Mouse (Mus musculus) large intestine, adult 2 months (tissue): ENCODE results near the gene Plcb1. TPM values are rescaled to one million over a fixed set of nuclear protein-coding genes. Genes with fewer than 3 reads are reported as not detected.

Source experiments
- DNase-seq: peaks from one replicate; pipeline ENCODE4 v3.0.0-alpha.2; 2012; ENCODE audit warnings: low read depth, low spot score
- WGBS: fragments of 180-500 bp; shearing (Covaris S2); methylation state at CpG from one replicate; pipeline ENCODE4 v1.1.7; 2018; 5-methylcytosine and 5-hydroxymethylcytosine counted together
- polyA plus RNA-seq: library from polyadenylated mRNA; depleted of rRNA; stranded (reverse); fragments of >200 nt; gene quantifications from 2 replicates; pipeline ENCODE4 v1.2.3, GENCODE M21; 2012; rRNA removed

Plcb1 gene
- polyA plus RNA-seq = 0.68 and 1.1 TPM in 2 replicates

- peak; percentile 10 for DNase-seq
- under 1% methylated on average over 85 of the region's 88 CpGs for WGBS
These were observed at the start of gene Plcb1 for GRCm38 (mm10) chr2:134785970-134786855. TSS of gene Plcb1 (plus strand) at chr2:134786067.

DNA sequence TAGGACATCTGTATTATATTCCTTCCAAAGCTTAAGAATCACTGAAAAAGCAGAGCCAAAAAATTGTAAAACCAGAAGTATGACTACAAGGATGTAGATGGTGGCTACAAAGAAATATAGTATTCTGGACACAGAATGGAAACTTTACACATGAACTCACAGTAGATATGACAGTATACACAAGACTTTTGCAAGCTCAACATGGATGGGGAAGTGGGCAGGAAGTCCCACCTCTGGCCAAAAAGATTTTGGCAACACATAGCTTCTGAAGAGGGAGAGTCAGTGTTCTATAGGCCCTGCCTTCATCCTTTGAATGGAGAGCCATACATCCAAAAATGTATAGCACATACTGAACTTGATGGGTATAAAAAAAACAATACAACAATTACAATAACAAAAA lies 30.3 kb upstream of the Plcb1 start:
- no peak for DNase-seq

- WGBS = 40% methylated on average over 1 of the region's 1 CpGs
- no peak for DNase-seq
These were observed 29.8 kb upstream of the Plcb1 start for GRCm38 (mm10) chr2:134756086-134756485.

GRCm38 (mm10) chr2:134761029-134761428 lies 24.8 kb upstream of the Plcb1 start:
- DNase-seq = no peak
- 66% methylated on average over 1 of the region's 1 CpGs for WGBS

- 95% methylated on average over 8 of the region's 8 CpGs for WGBS
These were observed 22.4 kb upstream of the Plcb1 start for GRCm38 (mm10) chr2:134763406-134763990.

GRCm38 (mm10) chr2:134764506-134764905 lies 21.4 kb upstream of the Plcb1 start:
- no peak for DNase-seq
- 75% methylated on average over 2 of the region's 2 CpGs for WGBS

More at GRCm38 (mm10) chr2:134763406-134763990, 22.4 kb upstream of the Plcb1 start:
- no peak for DNase-seq

DNA sequence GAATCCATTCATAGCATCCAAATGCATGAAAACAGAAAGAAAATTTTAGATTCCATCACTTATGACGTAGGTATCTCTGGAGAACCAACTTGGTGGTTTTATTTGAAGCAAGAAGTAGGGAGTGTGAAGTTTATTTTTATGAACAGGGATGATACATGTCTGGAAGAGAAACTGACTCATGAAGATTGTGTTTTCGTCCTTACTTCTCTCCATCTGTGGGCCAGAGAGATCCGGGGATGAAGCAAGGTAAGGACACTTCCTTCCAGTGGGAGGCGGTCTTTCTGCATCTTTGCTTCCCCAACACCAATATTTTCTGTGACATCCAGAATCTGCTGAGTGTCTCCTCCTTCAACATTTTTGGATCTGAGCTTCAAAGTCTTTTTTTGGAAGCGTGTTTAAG lies 6.0 kb upstream of the Plcb1 start:
- 67% methylated on average over 5 of the region's 5 CpGs for WGBS
- DNase-seq = no peak

- no peak for DNase-seq
These were observed 5.6 kb upstream of the Plcb1 start for GRCm38 (mm10) chr2:134780316-134780715.

DNA sequence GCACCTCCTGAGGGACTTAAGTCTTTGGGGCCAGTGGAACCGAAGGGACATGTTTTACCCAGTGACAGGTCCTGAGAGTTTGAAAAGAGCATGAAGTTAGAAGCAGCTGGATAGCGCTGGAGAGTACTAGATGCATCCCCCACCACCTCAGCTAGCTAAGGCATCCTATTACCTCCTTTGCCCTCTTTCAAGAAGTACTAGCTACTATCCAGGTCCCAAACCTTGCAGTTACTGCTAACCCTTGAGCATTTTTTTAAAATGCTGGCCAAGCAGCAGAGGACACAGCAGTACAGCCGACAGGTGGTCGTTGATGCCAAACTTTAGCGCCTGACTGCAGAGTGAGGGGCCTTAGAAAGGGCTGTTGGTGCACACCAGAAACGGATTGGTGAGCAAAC lies 986 bp downstream of the Plcb1 start:
- DNase-seq = no peak
- WGBS = 15% methylated on average over 6 of the region's 6 CpGs

DNA sequence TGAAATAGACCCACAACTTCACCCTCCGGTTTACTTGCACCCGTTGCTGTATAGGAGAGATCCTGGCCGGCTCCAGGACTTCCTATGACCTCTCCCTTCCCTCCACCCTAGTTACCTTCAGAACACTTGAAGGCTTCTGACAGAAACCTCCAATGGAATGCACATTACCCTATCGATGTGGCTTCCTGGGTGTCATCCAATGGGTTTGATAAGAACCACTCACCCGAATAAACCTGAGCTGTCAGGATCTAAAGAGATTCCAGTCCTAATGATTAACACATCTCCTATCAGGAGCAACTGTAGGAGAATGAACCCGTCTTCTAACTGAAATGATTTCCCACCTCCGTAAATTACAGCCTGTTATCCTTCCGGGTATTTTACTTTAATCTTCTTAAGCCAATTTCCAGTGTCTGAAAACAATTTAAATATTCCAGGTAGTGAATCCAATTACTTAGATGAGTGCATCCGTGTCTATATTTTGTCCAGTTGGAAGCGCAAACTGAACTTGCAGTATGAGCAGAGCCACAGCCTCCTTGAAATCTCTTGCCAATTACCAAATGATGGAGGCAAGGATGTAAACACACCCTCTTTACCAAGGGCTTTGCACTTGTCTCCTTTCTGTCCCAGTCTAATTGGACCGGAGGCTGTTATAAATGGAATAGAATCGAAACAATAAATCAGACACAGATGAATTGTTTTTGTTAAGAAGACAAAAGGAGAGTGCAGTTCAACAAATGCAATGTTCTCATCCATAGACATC lies 1.6 kb downstream of the Plcb1 start:
- WGBS = 51% methylated on average over 12 of the region's 12 CpGs
- DNase-seq = no peak

DNA sequence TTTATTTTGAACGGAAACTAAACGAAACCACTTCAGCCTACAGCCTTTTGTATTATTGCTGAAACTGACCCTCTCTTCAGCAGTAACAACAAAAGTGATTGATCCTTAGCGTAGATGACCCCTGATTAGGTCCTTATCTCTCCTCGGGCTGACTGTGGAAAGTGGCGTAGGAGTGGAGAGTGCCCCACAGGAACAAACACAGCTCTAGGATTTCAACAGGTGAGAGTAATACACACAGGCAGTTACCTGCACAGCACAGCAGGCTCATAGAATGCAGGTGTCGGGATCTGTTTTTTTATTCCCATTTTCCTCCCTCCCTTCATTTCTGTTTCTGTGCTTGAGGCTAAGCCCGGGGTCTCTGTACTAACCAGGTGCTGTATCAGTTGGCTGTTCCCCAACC lies 7.1 kb downstream of the Plcb1 start:
- WGBS = 67% methylated on average over 7 of the region's 7 CpGs
- no peak for DNase-seq

GRCm38 (mm10) chr2:134800226-134800625 lies 14.4 kb downstream of the Plcb1 start:
- DNase-seq = no peak
- WGBS = 12% methylated on average over 1 of the region's 1 CpGs

DNA sequence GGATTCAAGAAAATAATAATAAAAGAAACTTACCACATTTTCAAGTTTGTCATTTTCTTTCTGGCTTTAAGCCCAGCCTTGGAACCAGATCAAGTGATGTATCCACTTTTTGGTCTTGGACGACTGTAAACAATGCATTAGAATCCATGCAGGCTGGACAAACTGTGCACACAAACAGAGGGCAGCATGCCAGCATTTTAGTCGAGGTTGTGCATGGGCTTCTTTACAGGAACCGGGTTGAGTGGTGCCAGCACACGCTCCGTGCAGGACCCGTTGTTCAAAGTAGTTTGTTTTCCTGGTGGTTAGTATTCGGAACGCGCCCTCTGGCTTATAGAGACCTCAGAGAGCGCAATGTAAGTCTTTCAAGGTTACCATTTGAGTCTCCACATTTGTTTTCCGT lies 30.5 kb downstream of the Plcb1 start:
- no peak for DNase-seq

DNA sequence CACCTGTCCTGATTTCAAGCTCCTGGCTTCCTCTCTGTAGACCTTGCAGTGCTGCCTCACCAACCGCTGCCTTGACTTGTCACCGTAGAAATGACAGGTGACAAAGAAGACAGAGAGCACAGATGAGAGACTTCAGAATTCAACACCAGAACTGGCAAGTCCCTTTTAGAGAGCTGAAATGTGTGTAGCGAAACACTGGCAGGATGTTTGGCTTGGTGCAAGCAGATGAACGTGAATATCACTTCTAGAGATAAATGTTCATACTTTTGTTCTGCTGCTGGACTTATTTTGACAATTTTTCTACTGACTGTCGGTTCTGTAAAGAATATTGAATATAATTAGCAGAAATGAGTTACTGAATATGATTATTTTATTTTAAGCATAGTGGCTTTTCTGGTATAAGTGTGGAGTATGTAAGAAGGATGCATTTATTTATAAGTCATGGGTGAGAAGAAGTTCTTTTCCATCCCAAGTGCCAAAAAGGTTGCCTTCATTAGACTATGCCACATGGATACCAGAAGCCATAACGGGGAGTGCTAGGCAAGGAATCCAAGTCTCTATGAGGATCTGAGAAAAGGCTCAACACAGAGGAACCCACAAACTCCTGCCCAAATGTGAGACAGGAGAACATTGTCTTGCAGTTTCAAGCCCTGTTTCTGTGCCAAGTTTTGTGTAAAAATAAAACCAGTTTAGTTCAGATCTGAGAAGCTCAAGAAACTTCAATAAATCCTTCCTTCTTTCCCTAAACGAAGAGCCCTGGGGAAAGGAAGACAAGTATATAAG lies 31.4 kb downstream of the Plcb1 start:
- whole genome bisulfite sequencing = 78% methylated on average over 7 of the region's 7 CpGs

More for the DNA sequence above, 30.5 kb downstream of the Plcb1 start:
- WGBS = 71% methylated on average over 11 of the region's 11 CpGs

DNA sequence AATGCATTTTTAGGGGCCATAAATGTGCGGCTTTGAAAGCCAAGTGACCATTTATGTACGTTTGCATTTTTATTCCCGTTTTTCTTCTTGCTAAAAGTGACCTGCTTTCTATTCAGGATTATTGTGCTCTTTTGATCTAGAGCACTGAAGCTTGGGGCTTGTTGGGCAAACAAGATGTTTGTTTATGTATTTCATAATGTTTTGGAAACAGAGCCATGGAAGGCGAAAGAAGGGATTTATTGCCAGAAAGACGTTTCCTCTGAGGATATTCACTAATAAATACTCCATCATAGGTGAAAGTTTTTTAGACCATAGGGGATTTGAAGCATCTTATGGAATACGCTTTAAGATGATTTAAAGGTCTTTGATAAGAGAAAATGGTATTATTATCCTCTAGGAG lies 35.3 kb downstream of the Plcb1 start:
- no peak for DNase-seq
- WGBS = 55% methylated on average over 6 of the region's 6 CpGs

More for the DNA sequence above, 31.4 kb downstream of the Plcb1 start:
- no peak for DNase-seq

- no peak for DNase-seq
- WGBS = 18% methylated on average over 7 of the region's 7 CpGs
These were observed 39.8 kb downstream of the Plcb1 start for GRCm38 (mm10) chr2:134825645-134826044.

GRCm38 (mm10) chr2:134826111-134827005 lies 40.5 kb downstream of the Plcb1 start:
- no peak for DNase-seq
- 33% methylated on average over 8 of the region's 8 CpGs for WGBS

DNA sequence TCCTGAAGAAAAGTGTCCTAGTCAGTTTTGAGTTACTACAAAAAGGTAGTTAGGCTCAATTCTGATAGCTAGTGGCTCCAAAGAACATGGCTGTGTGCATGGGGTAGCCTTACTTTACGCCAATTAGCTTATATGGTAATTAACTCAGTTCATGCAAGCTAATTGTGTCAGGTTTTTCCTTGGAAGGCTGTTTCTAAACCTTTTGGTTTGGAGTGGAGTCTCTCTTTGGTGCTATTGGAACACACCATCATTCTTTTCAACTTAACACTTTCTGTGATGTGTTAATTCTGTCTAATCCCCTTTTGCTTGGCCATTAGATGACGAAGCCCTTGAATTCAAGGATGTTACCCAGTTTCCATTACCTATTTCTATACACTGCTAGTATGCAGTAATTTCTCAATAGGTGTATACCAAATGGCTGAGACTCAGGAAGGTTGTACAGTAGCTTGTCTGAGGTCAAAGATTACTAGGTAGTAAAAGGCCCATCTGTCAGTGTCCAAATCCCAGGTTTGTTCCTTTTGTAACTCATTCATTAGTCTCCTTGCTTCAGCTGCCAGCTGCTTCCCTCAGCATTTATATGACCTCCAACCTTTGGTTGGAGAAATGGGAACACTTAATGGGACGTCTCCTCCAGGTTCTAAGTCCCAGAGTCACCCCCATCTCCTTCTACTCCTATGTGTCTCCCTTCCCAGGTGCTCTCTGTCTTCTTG lies 42.1 kb downstream of the Plcb1 start:
- 67% methylated on average over 3 of the region's 3 CpGs for WGBS
- no peak for DNase-seq
